Mouse (Mus musculus) cerebral cortex, adult 2 months (tissue): Measurements from ENCODE around the gene Tomm20l.

Experiments used
- WGBS: fragments of 180-500 bp; shearing (Covaris S2); methylation state at CpG from one replicate; pipeline ENCODE4 v1.1.7; 2018; 5-methylcytosine and 5-hydroxymethylcytosine counted together

Tomm20l gene

DNA sequence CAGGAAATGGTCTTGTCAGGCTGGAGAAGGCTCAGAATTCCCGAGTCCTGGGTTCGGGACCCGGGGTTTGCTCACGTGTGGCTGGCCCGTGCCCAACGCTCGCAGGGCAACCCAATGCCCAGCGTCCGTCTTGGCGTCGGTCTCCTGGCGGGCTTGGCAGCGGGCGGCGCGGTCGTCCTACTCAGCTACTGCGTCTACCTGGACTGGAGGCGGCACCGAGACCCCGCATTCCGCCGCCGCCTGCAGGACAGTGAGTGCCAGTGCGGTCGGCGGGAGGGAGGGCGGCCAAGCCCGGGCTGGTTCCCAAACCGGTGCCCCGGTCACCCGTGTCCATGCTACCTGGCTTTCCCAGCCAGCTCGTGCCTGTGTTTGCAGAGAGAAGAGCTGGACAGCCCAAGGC is at the start of gene Tomm20l:
Gene Tomm20l, plus strand, starts transcription at position 98 of the 400 bp plus-strand sequence.
- WGBS, result 13% methylated on average over 33 of the region's 33 CpGs

DNA sequence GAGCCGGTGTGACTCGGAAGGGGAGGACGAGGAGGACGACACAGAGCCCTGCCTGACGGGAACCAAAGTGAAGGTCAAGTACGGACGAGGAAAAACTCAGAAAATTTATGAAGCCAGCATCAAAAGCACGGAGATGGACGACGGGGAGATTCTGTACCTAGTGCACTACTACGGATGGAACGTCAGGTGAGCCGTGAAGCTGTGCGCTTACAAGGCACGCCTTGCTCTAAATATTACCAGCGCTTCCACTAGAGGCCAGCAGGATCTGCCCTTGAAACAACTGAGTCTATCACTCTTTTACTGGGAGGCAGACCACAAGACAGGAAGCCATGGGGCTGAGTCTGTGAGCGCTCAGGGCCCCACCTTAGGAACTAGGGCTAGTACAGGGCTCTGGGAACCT is 41.4 kb upstream of the Tomm20l start:
- 93% methylated on average over 17 of the region's 17 CpGs for WGBS

DNA sequence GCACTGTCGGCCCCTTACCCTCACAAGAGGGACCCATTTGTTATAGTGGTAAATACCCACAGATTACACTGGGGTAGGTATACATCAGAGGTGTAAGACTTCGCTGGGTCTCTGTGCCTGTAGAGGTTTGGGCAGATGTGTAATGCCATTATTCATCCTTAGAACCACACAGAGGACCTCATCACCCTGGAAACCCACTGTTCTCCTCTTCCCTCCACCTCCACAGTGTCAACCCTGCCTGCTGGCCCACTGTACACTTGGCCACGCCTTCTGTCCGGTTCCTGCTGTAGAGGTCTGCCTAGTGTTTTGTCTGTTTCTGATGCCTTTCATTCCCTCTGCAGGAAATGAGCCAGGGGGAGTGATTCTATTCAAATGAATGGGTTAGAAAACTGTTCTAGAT is 39.2 kb upstream of the Tomm20l start:
- 89% methylated on average over 4 of the region's 4 CpGs for WGBS

DNA sequence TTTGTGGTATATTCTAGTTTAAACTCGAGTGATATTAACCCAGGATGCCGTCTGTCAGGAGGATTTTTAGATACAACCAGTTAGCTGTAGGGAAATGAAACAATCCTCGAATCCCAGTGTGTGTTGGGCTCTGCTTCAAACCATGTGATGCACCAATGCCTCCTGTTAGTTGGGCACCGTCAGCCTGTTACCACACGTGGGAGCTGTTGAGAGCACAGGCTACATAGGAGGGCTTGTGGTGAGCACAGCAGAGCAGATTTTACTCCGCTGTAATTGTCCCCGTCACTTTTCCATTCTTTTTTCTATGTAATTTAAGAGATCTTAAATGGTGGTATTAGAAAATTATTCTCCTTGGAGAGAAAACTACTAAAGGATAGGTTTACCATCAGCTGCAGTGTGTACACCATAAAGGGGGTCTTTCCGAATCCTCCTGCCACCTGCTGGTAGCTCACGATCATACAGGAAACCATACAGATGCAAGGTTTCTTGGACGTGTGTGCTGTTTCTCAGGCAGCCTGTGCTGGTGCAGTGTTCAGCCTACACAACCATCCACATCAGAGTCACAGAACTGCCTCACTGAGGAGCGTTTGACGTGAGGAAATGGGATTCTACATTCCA is 38.0 kb upstream of the Tomm20l start:
- 30% methylated on average over 12 of the region's 12 CpGs for WGBS

DNA sequence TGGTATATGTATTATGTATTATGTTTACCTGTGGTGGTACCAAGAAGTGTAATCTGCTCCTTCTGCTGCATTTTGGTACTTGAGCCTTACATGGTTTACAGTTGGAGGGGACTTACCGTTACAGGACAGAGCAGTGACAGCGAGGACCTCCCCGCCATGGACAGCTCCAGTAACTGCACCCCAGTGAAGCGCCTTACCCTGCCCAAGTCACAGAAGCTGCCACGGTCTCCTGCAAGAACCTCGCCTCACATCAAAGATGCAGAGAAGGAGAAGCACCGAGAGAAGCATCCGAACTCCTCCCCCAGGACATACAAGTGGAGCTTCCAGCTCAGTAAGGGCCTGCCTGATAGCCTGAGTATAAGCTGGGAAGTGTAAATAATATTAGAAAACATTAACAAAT is 24.9 kb upstream of the Tomm20l start:
- WGBS, result 91% methylated on average over 8 of the region's 8 CpGs

DNA sequence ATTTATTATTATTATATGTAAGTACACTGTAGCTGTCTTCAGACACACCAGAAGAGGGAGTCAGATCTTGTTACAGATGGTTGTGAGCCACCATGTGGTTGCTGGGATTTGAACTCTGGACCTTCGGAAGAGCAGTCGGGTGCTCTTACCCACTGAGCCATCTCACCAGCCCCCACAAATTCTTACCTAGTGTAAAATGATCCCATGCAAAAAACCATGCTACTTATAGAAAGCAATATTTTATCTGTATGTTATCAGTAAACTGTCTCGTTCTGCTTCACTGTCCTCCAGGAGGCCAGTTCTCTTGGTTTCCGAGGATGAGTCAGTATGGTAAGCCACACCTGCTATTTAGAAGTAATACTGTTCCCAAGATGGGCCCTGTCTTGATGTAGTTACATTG is 7.0 kb upstream of the Tomm20l start:
- WGBS, result 93% methylated on average over 4 of the region's 4 CpGs

DNA sequence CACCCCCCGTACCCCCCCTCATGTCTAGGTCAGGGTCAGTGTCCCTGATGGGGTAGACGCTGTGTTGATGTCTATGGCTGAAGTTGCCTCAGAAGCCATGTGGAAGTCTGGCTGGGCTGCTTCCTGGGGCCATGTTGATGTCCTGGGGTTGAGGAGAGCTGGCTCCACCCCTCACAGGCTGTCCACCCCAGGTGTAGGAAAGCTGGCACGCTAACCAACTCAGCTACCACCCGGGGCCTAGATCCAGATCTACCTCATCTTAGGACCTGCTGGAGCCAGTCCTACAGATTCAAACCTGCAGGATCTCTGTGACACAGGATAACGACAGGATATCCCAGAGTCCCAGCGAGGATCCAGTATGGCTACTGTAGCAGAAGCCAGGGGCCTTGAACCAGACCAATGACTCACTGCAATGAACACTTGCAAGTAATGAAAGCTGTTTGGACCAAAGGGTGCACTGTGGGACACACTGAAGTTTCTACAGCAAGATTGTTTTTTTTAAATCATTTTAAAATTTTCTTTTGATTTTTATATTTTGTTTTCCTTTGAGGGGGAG is 3.9 kb upstream of the Tomm20l start:
- 86% methylated on average over 6 of the region's 6 CpGs for WGBS

DNA sequence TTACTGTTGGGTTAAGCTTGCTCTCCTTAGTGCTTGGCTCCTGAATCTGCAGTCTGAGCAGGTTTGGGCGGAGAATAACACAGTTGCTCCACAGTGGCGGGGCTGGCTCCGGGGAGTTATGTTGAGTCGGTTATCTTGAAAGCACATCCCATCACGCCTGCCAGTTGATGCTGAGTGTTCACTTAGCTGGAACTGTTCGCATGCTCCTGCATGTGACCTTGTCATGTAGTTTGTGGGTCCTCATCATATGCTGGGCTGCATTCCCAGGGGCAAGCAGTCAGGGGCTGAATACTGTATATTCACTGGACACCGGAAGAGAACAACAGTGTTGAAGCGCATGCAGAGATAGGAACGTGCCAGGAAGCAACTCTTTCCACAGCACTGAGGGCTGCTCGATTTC is 1.8 kb downstream of the Tomm20l start:
- WGBS, result 59% methylated on average over 10 of the region's 10 CpGs

DNA sequence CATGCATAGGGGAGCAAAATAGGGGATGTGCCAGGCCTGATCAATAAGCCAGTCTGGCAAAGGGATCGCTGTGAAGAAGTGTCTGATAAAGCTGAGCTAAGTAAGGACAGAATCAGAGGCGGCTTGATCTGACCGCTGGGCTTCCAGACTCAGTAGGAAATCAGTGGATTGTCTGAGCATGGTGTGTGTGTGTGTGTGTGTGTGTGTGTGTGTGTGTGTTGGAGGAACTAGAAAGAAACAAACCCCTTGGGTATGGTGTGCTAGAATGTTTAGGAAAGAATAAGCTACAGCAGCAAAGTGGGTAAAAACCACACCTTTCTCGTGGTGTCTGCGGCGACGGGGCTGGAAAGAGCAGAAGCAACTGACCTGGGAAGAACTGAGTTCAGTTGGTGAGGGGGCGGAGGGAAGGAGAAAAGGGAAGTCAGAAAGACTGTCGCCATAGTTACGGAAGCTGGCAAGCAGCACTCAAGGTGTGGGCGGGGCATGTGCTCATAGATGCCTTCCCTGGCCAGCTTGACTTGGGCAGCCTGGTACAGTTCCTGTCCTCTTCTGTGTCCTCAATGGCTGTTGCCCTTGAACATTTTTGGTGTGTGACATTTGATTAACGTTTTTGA is 2.6 kb downstream of the Tomm20l start:
- 14% methylated on average over 12 of the region's 12 CpGs for WGBS

DNA sequence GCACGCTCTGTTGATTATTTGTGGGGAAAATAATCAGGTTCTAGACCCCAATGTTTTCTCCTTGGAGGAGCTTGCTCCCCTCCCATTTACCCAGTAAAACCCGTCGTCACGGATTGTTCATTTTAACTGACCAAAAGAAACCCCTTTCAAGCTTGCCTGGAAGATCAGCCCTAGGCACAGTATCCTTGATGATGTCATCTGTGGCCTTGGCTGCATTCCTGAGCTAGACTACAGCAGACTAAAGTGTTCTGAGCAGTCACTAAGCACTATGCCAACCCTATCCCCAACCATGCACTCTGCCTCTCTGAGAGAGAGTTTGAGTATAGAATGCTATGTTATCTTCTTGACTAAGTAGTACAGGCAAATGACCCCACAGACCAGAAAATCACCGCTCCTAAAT is 5.2 kb downstream of the Tomm20l start:
- WGBS, result 67% methylated on average over 5 of the region's 5 CpGs

DNA sequence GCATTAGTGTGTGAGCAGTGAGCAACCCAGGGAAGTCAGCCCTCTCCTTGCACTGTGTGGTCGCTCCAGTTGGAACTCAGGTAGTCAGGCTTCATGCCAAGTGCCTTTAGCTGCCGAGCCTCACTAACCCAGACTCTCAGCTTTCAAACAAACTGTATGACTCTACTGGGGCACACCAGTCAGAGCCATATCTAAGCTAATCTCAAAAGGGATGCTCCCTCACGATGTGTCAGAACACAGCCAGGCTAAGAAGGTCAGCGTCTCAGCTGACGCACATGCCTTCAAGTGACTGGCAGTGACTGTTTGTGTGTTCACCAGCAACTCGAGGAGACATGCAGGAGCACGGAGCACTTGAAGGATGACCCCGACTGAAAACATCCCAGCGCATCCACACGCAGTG is 11.5 kb downstream of the Tomm20l start:
- WGBS, result 91% methylated on average over 10 of the region's 10 CpGs

DNA sequence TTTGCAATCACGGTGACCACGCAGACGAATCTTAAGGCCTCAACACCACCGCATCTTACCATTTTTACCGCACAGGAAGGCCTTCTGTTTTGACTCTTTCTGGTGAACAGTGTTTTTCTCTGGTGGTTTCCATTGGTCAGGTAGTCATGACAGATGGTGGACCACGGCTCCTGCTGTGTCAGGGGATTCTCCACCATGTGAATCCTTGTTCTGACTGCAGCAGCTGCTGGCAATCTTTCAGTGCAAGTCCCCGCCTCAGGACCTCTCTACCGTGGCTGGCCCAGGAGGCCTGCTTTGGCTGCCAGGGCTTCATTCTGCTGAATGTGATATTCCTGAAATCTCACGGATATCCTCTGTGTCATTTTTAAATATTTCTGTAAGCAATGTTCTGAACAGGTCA is 12.1 kb downstream of the Tomm20l start:
- 79% methylated on average over 9 of the region's 9 CpGs for WGBS

DNA sequence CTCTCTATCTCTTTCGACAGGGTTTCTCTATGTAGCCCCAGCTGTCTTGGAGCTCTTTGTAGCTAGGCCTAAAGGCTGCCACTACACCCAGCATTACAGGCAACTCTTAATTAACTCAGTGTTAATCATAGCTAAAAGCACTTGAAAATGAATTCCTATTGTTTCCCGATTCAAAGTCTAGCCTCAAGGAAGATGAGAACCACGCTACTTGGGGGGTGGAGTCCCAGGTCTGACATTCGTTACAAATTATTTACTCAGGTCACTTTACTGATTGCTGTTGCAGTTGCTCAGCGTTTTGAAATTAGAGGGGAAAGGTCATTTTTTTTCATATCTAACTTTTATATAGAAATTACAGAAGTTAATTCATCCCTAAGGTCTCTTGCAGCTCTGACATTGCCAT is 24.4 kb downstream of the Tomm20l start:
- WGBS, result 13% methylated on average over 5 of the region's 5 CpGs

DNA sequence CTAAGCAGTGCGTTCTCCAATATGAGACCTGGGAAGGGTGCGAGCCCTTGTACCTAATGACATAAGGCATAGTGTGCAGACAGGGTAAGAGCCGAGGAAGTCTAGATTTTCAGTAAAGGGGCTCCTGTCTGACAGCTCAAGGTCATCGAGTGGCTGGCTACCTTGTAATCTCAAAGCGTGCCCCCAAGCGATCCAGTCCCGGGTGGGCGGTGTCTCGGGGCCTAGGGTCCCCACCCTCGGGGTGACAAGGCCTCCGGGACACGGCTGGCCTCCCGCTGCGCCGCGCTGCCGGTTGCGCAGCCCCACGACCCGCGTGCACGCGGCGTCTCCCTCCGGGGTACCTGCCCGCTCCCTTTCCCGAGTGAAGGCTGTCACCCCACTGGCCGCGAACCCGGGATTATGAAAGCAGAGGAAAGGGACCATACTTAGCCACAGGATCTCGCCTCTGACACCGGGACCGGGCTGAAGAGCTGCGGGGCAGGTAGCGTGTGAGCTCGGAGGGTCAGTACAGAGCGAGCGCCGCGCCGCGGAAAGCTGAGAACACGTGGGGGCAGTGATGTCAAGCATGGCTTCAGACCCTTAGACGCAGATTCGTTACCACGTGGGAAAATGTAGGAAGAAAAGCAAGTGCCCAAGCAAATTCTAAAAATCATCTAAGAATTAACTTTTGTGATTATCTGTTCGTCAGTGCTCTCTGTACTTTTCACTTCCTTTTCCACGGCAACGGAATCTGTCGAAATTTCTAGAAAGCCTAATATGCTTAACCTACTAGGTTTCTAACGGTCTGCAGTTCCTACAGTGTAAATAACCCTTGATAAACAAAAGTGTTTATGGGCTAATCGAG is 25.1 kb downstream of the Tomm20l start, which contains the start of the genes Timm9 and 2700049A03Rik:
Gene Timm9, minus strand, starts transcription at position 555 of the 844 bp plus-strand sequence.
Gene 2700049A03Rik, plus strand, starts transcription at position 719 of the 844 bp plus-strand sequence.
- under 1% methylated on average over 52 of the region's 52 CpGs for WGBS

DNA sequence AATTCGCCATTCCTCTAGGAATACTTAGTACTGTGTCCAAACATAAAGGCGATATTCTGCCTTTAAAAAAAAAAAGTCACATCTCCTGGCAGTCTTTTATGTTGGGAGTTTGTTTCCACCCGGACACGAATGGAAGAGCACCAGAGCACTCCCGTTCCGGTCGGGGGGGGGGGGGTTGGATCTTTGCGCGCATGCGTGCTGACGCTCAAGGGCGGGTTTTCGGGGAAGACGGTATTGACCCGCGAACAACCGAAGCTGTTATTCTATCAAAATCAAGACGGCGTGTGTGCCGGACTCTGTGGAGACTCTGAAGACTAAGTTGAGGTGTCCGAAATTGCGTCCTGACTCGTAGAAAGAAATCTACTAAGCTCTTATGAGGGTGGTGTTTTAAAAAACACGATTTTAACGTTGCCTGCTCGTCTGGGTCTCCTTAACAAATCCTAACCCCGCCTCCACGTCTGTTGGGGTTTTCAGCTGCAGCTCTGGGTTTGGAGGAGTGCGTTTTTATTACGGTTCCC is 25.8 kb downstream of the Tomm20l start:
- under 1% methylated on average over 30 of the region's 30 CpGs for WGBS

DNA sequence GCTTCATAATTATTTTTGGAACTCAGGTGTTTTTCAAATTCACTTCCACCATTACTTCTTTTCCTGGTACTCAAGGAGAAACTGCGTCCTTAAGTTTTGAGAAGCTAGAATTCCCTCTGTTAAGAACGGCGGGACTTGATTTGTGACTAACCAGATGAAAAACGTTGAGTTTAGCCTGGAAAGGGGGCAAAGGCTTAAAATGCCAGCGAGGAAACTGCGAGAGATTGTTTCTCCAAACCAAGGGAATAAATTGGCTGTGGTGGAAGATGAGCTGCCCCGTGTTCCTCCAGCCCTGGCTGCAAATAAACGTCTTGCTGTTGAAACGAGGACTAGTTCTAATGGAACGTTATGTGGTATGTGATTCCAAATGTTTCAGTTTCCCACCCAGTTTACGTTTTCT is 26.5 kb downstream of the Tomm20l start:
- WGBS, result 2% methylated on average over 11 of the region's 11 CpGs

DNA sequence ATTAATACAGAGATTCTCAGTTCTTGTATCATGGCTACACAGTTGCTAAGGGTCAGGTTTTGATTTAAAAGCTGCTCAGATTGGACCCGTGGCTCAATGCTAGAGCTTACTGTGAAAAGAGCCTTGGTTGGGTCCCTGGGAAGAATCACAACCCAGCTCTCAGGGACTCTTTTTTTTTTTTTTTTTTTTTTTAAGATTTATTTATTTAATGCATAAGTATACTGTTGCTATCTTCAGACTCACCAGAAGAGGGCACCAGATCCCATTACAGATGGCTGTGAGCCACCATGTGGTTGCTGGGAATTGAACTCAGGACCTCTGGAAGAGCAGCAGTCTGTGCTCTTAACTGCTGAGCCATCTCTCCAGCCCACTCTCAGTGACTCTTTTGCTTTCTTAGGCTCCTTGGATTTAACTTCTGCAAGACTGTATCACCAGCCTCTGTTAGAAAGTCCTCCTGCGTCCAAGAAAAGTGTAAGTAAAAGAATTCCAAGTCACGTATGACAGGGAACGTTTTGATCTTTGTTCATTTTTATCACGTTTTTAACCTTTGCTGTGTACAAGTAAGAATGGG is 28.1 kb downstream of the Tomm20l start:
- 79% methylated on average over 5 of the region's 5 CpGs for WGBS

DNA sequence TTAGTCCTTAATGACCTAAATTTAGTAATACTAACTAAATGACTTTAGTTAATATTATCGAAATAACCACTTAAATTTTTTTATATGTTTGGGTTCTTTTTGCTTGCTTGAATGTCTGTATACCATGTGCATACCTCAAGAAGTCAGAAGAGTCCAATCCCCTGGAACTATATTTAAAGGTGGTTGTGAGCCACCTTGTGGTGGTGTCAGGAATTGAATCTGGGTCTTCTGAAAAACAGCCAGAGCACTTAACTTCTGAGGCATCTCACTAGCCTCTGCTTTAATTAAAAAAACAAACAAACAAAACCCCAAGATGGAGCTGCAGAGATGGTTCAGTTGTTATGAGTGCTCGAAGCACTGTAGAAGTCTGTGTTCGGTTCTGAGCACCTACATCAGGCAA is 36.4 kb downstream of the Tomm20l start:
- 88% methylated on average over 3 of the region's 3 CpGs for WGBS

DNA sequence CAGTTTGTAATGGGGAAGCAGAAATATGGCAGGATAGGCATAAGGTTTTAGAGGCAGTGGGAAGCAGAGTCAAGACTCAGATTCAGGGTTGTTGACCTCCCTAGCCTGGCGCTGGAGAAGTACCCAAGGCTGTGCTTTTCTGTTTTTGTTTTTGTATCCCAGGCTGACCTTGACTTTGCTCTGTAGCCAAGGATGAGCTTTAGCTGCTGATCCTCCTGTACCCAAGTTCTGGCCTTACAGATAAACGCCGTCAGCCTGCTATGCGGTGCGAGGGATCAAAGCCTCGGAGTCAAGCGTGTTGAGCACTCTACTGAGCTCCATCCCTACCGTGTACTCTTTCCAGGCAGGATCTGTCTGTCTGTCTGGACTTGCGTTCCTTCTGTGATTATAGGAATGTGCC is 37.6 kb downstream of the Tomm20l start:
- WGBS, result 95% methylated on average over 9 of the region's 9 CpGs

DNA sequence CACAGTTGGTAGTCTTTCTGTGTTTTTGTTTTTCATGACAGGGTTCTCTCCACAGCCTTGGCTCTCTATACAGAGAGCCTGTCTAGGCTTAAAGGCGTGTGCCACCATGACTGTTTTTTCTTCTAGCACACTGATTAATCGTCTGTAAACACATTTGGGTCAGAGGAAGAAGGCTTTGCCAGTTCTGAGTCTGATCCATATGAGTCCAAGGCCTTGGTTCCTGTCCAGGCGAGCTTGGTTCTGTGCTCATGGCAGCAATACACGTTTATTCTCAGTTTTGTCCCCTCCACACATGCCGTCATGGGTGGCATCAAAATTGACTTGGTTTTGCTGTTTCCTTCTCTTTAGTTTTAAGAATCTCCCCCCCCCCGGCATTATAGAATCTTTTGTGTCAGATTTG is 38.2 kb downstream of the Tomm20l start:
- 90% methylated on average over 6 of the region's 6 CpGs for WGBS

DNA sequence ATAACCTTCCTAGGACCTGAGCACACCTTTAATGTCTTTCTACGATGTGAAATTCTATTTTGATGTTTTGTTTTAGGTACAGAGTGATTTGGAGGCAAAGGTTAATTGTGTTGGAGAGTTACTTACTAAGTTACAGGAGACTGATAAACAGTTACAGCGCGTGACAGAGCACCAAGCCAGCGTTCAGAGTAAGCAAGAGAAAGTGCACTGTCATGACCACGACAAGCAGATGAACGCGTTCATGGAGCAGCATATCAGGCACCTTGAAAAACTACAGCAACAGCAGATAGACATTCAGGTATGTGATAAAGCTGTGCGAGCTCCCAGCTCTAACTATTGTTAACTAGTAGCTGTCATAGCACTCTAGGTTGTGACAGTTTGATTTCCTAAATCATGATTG is 38.9 kb downstream of the Tomm20l start:
- WGBS, result 96% methylated on average over 8 of the region's 8 CpGs

DNA sequence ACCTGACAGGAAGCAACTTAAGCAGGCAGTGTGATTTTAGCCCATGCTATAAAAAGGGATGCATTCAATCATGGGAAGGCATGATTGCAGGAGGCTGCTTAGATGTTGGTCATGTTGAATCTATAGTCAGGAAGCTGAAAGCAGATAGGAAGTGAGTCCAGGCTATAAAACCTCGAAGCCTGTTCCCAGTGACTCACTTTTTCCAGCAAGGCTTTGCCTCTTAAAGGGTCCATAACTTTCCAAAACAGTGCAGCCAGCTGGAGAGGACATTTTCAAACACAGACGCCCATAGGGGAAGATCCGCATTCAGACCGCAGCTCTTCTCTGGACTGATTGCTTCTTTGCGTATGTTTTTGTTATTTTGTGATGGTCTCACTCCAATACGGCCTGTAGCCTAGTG is 43.8 kb downstream of the Tomm20l start:
- WGBS, result 92% methylated on average over 6 of the region's 6 CpGs
